Mouse (Mus musculus) liver, embryonic 18 days (tissue): ENCODE results near the gene Soat2. TPM values are rescaled to one million over a fixed set of nuclear protein-coding genes. Genes with fewer than 3 reads are reported as not detected.

Experiments used
- polyA plus RNA-seq: library from polyadenylated mRNA; depleted of rRNA; stranded (reverse); fragments of >200 nt; gene quantifications from 2 replicates; pipeline ENCODE4 v1.2.3, GENCODE M21; 2012; rRNA removed

The Soat2 gene
- polyA plus RNA-seq, result 26.4 and 26.5 TPM in 2 replicates

GRCm38 (mm10) chr15:102150301-102151135, at the start of gene Soat2:
Gene Soat2 (plus strand): TSS chr15:102150526.

GRCm38 (mm10) chr15:102136129-102136758, 14.1 kb upstream of the Soat2 start, which contains the start of gene Spryd3:
Gene Spryd3 (minus strand): TSS chr15:102136234.

GRCm38 (mm10) chr15:102144274-102144711, 6.0 kb upstream of the Soat2 start, which contains the start of gene Igfbp6:
Gene Igfbp6 (plus strand): TSS chr15:102144362.

GRCm38 (mm10) chr15:102202971-102203834, 52.9 kb downstream of the Soat2 start, which contains the start of gene Zfp740:
Gene Zfp740 (plus strand): TSS chr15:102203249.

DNA sequence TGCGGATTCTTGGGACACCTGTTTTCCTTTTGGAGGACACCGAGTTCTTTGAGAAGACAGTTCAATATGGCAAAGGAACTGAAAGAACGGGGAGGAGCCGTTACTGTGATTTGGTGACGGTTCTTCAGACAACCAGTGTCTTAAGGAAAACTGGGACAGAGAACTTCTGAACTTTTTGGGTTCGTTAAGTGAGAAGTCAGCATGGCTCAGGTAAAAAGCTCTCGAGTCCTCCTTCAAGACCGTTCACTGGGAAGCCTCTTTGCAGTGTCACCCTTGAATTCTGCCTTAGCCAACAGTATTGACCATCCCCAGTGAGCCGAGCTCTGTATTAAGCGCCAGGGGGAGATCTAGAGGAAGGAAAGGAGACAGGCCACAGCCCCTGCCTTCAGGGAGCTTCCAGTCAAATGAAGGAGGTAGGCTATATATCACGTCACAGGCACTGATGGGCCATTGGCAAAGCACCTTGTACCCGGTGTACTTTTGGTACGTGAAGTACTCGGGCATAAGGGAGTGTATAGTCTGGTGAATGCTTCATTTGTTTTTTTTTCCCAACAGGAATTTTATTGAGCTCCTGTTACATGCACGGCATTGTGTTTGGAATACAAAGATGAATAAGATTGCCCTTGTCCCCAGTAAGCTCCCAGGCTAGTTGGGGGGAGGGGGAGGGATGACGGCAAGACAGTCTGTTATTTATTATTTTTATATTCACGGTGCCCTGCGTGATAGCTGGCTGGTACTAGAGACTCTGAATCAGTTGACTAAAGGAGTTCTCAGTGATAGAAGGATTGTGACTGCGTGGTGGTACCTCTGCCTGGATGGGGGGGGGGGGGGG, 54.6 kb downstream of the Soat2 start, which contains the start of gene Csad:
Gene Csad (minus strand): TSS at position 51 of the 832 bp plus-strand sequence.

Other genes starting within 250 kb of the Soat2 start
- 0.10 and 0.16 TPM in 2 replicates for gene Krt4, start 225.8 kb upstream of the Soat2 start, polyA plus RNA-seq
- 0.04 TPM in 1 of 2 replicates, not detected in the other for gene Krt79, start 210.2 kb upstream of the Soat2 start, polyA plus RNA-seq
- 0.01 TPM in 1 of 2 replicates, not detected in the other for gene Krt78, start 196.2 kb upstream of the Soat2 start, polyA plus RNA-seq
- gene Krt8, start 146.0 kb upstream of the Soat2 start, polyA plus RNA-seq, result 70.7 and 89.5 TPM in 2 replicates
- 69.9 and 86.6 TPM in 2 replicates for gene Krt18, start 122.3 kb upstream of the Soat2 start, polyA plus RNA-seq
- gene Eif4b, start 76.8 kb upstream of the Soat2 start, polyA plus RNA-seq, result 57.2 and 64.5 TPM in 2 replicates
- 9.6 and 10.3 TPM in 2 replicates for gene Tns2, start 50.1 kb upstream of the Soat2 start, polyA plus RNA-seq
- gene Spryd3, start 14.3 kb upstream of the Soat2 start, polyA plus RNA-seq, result 14.1 and 15.2 TPM in 2 replicates
- gene Igfbp6, start 6.2 kb upstream of the Soat2 start, polyA plus RNA-seq, result 2.3 and 2.6 TPM in 2 replicates
- 17.1 and 18.6 TPM in 2 replicates for gene Zfp740, start 52.7 kb downstream of the Soat2 start, polyA plus RNA-seq
- 137 and 161 TPM in 2 replicates for gene Csad, start 54.2 kb downstream of the Soat2 start, polyA plus RNA-seq
- 2.8 and 2.9 TPM in 2 replicates for gene Itgb7, start 81.4 kb downstream of the Soat2 start, polyA plus RNA-seq
- gene Rarg, start 107.0 kb downstream of the Soat2 start, polyA plus RNA-seq, result 3.1 and 3.6 TPM in 2 replicates
- 0.01 and 0.02 TPM in 2 replicates for gene Gm9918, start 120.0 kb downstream of the Soat2 start, polyA plus RNA-seq
- 14.0 and 14.1 TPM in 2 replicates for gene Mfsd5, start 128.9 kb downstream of the Soat2 start, polyA plus RNA-seq
- gene Espl1, start 145.7 kb downstream of the Soat2 start, polyA plus RNA-seq, result 8.2 and 8.8 TPM in 2 replicates
- gene Pfdn5, start 175.6 kb downstream of the Soat2 start, polyA plus RNA-seq, result 87.7 and 89.5 TPM in 2 replicates
- 25.2 and 28.0 TPM in 2 replicates for gene Myg1, start 181.2 kb downstream of the Soat2 start, polyA plus RNA-seq
- gene Aaas, start 200.2 kb downstream of the Soat2 start, polyA plus RNA-seq, result 18.3 and 19.1 TPM in 2 replicates
- 0.01 TPM in 2 replicates for gene Sp7, start 216.7 kb downstream of the Soat2 start, polyA plus RNA-seq